Mouse (Mus musculus) midbrain, embryonic 13.5 days (tissue): ENCODE results near the gene Tnik. TPM values are rescaled to one million over a fixed set of nuclear protein-coding genes. Genes with fewer than 3 reads are reported as not detected.

Experiments used
- ATAC-seq: fragments of 200-750 bp; cut with Nextera tagmentation; 2 replicates; pipeline ENCODE4 v1.8.0; 2017; ENCODE audit warnings: mild to moderate bottlenecking, moderate TSS enrichment, moderate library complexity
- H3K27ac ChIP-seq: fragments of 300-500 bp; sonication (generic); 2 replicates; pipeline ENCODE4 v1.5.1; 2015; ENCODE audit warnings: inconsistent platforms, mild to moderate bottlenecking, moderate library complexity
- H3K27me3 ChIP-seq: fragments of 300-500 bp; sonication (generic); 2 replicates; pipeline ENCODE4 v1.6.1; 2015; ENCODE audit warnings: mild to moderate bottlenecking, inconsistent platforms
- H3K36me3 ChIP-seq: fragments of 300-500 bp; sonication (generic); 2 replicates; pipeline ENCODE4 v1.6.1; 2015; ENCODE audit warnings: mild to moderate bottlenecking, inconsistent platforms
- H3K4me1 ChIP-seq: fragments of 300-500 bp; sonication (generic); replicated peaks from 2 replicates; pipeline ENCODE4 v1.6.1; 2015; ENCODE audit warnings: inconsistent platforms
- H3K4me2 ChIP-seq: fragments of 300-500 bp; sonication (generic); replicated peaks from 2 replicates; pipeline ENCODE4 v1.6.1; 2015; ENCODE audit warnings: moderate library complexity, mild to moderate bottlenecking, inconsistent platforms
- H3K4me3 ChIP-seq: fragments of 300-500 bp; sonication (generic); replicated peaks from 2 replicates; pipeline ENCODE4 v1.5.1; 2015; ENCODE audit warnings: mild to moderate bottlenecking, inconsistent platforms
- H3K9ac ChIP-seq: fragments of 300-500 bp; sonication (generic); replicated peaks from 2 replicates; pipeline ENCODE4 v1.6.1; 2015; ENCODE audit warnings: mild to moderate bottlenecking, inconsistent platforms
- H3K9me3 ChIP-seq: fragments of 300-500 bp; sonication (generic); 2 replicates; pipeline ENCODE4 v1.6.1; 2016; ENCODE audit warnings: mild to moderate bottlenecking, inconsistent platforms
- WGBS: fragments of 180-500 bp; shearing (Covaris S2); methylation state at CpG from one replicate; pipeline ENCODE4 v1.1.7; 2015; 5-methylcytosine and 5-hydroxymethylcytosine counted together
- polyA plus RNA-seq: library from polyadenylated mRNA; unstranded; fragments of >200 nt; fragmentation: Nextera tagmentation; extraction: Ambion mirVana; gene quantifications from 2 replicates; pipeline ENCODE4 v1.2.1, GENCODE M21; 2015

Tnik gene
- polyA plus RNA-seq, 1 experiment from 2014 or later, result 71.2 TPM

DNA sequence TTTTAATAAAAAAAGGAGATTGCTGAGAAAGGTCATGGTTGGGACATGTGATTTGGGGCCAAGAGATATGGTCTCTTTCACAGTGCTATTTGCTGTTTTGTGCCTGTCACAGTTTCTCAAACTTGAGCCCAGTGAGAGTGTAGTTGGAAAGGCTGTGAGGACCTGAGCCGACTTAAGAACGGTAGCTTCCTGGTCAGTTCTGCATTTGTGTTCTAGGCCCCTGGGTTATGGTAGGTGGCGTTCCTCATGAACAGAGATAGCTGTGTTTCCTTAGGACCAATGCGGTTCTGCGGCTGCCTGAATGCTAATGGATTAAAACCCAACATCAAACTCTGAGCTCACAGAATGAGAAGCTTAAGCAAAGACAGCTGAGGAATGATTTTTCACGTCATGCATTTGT, 98.0 kb downstream of the Tnik start:
- WGBS, result 86% methylated on average over 6 of the region's 6 CpGs
- no peaks in the 10 kb centered on the region for H3K27me3 ChIP-seq
- H3K27ac ChIP-seq, result no peak overlapping the region
- peaks cover 7% of the 10 kb centered on the region for H3K36me3 ChIP-seq
- ATAC-seq, result no peak
- H3K9ac ChIP-seq, result no peak overlapping the region
- H3K4me3 ChIP-seq, result no peak overlapping the region
- 0 out of 2 replicates have a peak, but pooled peaks cover 5% of the 10 kb centered on the region for H3K9me3 ChIP-seq
- H3K4me2 ChIP-seq, result no peak overlapping the region
- H3K4me1 ChIP-seq, result no peaks in the 10 kb centered on the region

DNA sequence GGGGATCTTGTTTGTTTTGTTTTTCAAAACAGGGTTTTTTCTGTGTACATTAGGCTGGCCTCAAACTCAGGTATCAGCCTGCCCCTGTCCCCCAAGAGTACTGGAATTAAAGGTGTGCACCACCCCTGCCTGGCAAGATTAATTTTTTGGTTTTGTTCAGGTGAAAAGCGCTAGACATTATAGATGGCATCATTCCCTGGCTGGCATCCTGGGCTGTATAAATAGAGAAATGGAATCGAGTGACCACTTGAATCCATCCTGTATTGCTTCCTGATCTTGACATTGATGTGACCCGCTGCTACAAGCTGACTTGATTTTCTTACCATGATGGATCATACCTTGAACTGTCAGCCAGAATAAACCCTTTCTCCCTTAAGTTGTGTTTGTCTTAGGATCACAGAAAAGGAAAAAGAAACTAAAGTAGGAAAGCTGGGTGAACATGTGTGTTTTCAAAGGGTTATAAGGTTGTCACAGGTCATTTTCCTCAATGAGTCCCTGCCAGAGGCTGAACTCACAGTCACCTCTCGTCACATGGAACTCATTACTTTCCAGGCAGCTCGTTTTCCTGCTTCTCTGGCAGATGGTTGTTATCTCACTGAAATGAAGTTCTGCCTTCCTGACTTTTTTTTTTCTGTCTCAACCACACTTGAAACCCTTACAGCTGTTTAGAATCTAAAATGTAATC, 100.6 kb downstream of the Tnik start:
- Histone ChIP-seq H3K9ac (no peak overlapping the region), H3K4me2 (no peak overlapping the region), H3K27me3 (no peaks in the 10 kb centered on the region), H3K4me3 (no peak overlapping the region), H3K9me3 (0 out of 2 replicates have a peak, but pooled peaks cover 5% of the 10 kb centered on the region), H3K27ac (no peak overlapping the region), H3K36me3 (peaks cover 7% of the 10 kb centered on the region), H3K4me1 (no peaks in the 10 kb centered on the region)
- ATAC-seq, result no peak
- 79% methylated on average over 5 of the region's 5 CpGs for WGBS

DNA sequence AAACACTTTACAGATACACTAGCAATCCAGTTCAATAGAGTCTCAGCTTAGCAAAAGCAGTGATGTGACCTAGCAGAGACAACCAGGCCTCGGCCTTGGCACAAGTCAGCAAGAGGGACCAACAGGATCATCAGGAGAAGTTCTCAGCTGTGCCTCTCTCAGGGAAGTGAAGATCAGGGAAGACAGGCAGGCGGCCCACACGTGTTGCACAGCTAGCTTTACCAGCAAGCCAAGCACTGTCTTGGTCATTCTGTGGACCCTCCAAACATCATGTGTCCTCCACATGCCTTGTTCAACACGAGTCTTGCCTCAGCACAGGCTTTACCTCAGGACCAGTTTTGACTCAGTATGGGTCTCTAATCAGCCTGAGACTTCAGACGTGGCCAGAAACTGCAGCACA, 105.7 kb downstream of the Tnik start:
- Histone ChIP-seq H3K4me3 (no peak overlapping the region), H3K27me3 (no peaks in the 10 kb centered on the region), H3K27ac (no peak overlapping the region), H3K4me1 (peaks cover 5% of the 10 kb centered on the region; the same call in 1 of the 2 replicates), H3K9me3 (no peaks in the 10 kb centered on the region), H3K4me2 (no peak overlapping the region), H3K9ac (no peak overlapping the region), H3K36me3 (no peaks in the 10 kb centered on the region)
- no peak for ATAC-seq
- 89% methylated on average over 5 of the region's 5 CpGs for WGBS

DNA sequence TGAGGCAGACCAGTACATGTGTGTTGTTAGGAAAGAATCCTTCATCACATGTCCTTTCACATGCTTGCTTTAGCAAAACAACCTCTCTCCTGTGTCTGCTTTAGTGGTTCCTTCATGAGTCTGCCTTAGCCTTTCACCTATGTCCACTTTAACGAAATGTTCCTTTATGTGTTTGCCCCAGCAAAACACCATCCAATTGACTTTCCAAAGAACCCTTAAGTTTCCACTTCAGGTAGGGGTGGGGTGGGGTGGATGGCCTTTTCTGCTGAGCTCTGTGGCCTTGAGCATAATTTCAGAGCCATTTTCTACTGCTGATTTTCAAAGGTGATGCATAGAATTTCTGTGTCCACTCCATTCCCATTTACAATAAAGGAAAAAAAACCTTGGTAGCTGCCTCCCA, 106.3 kb downstream of the Tnik start:
- H3K9ac ChIP-seq, result no peak overlapping the region
- H3K4me2 ChIP-seq, result no peak overlapping the region
- peaks cover 5% of the 10 kb centered on the region; the same call in 1 of the 2 replicates for H3K4me1 ChIP-seq
- no peak overlapping the region for H3K27ac ChIP-seq
- no peaks in the 10 kb centered on the region for H3K9me3 ChIP-seq
- ATAC-seq, result no peak
- no peaks in the 10 kb centered on the region for H3K36me3 ChIP-seq
- no peak overlapping the region for H3K4me3 ChIP-seq
- 93% methylated on average over 1 of the region's 1 CpGs for WGBS
- no peaks in the 10 kb centered on the region for H3K27me3 ChIP-seq

DNA sequence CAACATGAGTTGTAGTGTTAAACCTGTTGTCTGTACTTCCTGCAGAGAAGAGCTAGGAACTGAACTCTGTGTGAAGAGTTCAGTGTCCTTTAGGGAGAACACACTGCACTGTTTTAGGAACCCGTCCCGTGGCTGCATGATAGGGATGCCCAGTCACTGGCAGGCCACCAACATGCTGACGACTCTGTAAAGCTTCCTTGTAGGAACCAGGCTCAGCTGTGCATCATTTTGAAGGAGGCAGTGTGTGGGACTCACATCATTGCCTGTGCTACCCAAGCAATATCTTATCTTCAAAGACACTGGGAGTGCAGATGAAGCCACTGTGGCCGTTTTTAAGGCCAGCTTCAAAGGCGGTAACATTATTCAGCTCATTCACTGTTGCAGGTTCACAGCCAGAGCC, 106.7 kb downstream of the Tnik start:
- H3K27ac ChIP-seq, result no peak overlapping the region
- no peak overlapping the region for H3K4me2 ChIP-seq
- H3K36me3 ChIP-seq, result no peaks in the 10 kb centered on the region
- no peak overlapping the region for H3K4me3 ChIP-seq
- peaks cover 5% of the 10 kb centered on the region; the same call in 1 of the 2 replicates for H3K4me1 ChIP-seq
- H3K27me3 ChIP-seq, result no peaks in the 10 kb centered on the region
- no peak overlapping the region for H3K9ac ChIP-seq
- ATAC-seq, result no peak
- H3K9me3 ChIP-seq, result no peaks in the 10 kb centered on the region
- WGBS, result 83% methylated on average over 5 of the region's 5 CpGs

DNA sequence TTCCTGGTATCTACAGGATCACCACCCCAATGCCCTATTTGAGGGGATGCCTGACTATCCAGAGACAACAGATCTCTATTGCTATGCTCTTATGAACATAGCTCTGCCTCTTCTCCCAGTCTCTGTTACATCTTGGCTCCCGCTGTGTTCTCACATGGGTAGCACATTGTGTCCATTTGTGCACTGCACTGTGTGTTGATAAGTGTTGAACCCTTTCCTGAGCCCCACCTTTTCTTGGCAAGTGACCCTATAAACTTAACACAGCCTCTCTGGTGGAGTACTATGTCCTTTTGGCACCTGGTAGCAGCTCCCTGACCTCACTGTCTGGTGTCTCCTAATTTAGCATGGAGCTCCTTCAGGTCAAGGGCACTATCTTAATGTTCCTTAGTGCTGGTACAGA, 108.6 kb downstream of the Tnik start:
- peaks cover 5% of the 10 kb centered on the region; the same call in 1 of the 2 replicates for H3K4me1 ChIP-seq
- H3K9me3 ChIP-seq, result no peaks in the 10 kb centered on the region
- ATAC-seq, result no peak

DNA sequence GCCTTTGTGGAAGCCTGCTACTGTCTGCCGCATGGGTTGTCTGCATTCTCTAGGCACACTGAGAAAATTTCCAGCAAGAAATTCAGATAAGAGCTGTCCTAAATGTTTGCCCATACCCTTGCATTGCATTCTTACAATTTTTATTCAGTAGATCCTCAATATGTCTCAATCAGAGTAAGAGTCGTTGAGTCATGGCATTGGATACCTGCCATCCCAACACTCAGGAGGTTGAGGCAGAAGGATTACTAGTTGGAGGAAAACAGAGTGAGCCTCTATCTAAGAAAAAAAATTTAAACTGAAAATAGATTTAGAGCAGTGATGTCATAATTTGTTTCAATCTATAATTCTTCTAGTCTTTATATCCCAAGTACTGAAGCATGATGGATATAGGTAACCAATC, 109.4 kb downstream of the Tnik start:
- 95% methylated on average over 2 of the region's 2 CpGs for WGBS

More for the DNA sequence above, 108.6 kb downstream of the Tnik start:
- 88% methylated on average over 1 of the region's 1 CpGs for WGBS
- Histone ChIP-seq H3K27me3 (no peaks in the 10 kb centered on the region), H3K9ac (no peak overlapping the region), H3K27ac (no peak overlapping the region), H3K36me3 (no peaks in the 10 kb centered on the region), H3K4me3 (no peak overlapping the region), H3K4me2 (no peak overlapping the region)

DNA sequence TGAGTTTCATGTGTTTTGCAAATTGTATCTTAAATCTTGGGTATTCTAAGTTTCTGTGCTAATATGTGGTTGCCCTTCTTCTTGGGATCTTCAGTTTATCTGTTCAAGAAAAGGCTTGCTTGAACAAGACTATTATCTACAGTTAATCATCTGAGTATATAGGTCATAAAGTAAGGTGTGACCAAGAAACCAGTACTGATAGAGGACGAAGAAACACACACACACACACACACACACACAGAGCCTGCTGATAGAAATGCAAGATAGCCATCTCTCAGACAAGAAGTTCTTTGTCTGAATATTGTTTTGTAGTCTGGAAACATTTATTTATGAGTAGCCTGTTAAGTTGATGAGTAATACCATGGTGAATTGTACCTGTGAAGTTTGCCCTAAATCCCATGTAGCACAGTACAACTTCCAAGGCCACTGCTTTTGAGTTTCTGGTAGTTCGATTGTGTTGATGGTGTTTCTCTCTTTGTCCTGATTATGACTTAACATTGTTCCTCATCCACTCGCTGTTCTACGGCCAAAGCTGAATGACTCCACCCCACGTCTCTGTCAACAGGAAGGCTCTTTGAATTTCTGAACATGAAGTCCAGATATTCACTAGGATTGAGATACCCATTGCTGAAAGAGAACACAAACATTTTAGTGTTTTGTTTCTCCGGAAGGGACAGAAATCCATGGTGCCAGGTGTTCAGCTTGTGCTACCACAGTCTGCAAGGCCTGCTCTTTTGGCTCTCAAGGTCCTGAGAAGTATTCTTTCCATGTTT, 111.9 kb downstream of the Tnik start:
- 91% methylated on average over 6 of the region's 6 CpGs for WGBS
- Histone ChIP-seq H3K4me2 (no peak overlapping the region), H3K4me1 (peaks cover 6% of the 10 kb centered on the region; the same call in 1 of the 2 replicates), H3K27me3 (no peaks in the 10 kb centered on the region), H3K9me3 (no peaks in the 10 kb centered on the region), H3K36me3 (no peaks in the 10 kb centered on the region), H3K4me3 (no peak overlapping the region), H3K9ac (no peak overlapping the region), H3K27ac (no peak overlapping the region)
- ATAC-seq, result no peak

More for the DNA sequence above, 109.4 kb downstream of the Tnik start:
- H3K36me3 ChIP-seq, result no peaks in the 10 kb centered on the region
- no peak overlapping the region for H3K4me2 ChIP-seq
- H3K4me1 ChIP-seq, result peaks cover 5% of the 10 kb centered on the region; the same call in 1 of the 2 replicates
- H3K4me3 ChIP-seq, result no peak overlapping the region
- no peaks in the 10 kb centered on the region for H3K27me3 ChIP-seq
- no peaks in the 10 kb centered on the region for H3K9me3 ChIP-seq
- ATAC-seq, result no peak
- no peak overlapping the region for H3K27ac ChIP-seq
- H3K9ac ChIP-seq, result no peak overlapping the region

DNA sequence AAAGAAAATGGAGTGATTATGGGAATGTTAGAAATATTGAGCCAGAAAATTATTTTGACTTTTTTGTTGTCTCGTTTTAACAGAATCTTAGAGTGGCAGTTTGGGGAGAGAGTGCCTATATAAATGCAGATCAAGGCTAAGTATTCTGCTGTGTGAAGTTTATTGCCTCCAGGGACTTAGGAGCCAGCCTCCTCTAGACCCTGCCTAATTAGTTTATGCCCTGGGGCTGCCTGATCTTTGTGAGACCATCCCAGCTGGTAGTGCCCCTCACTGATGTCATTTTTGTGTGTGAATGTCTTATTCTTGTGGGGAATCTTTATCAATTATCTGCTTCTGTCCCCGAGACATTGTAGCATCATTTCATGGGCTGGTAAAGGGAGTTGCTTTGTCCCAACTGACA, 117.2 kb downstream of the Tnik start:
- Histone ChIP-seq H3K4me1 (peaks cover 48% of the 10 kb centered on the region), H3K4me3 (no peak overlapping the region), H3K27me3 (no peaks in the 10 kb centered on the region), H3K36me3 (no peaks in the 10 kb centered on the region), H3K9me3 (no peaks in the 10 kb centered on the region), H3K27ac (no peak overlapping the region), H3K4me2 (no peak overlapping the region), H3K9ac (no peak overlapping the region)
- WGBS, result 31% methylated on average over 2 of the region's 2 CpGs
- ATAC-seq, result peak; percentile 72

DNA sequence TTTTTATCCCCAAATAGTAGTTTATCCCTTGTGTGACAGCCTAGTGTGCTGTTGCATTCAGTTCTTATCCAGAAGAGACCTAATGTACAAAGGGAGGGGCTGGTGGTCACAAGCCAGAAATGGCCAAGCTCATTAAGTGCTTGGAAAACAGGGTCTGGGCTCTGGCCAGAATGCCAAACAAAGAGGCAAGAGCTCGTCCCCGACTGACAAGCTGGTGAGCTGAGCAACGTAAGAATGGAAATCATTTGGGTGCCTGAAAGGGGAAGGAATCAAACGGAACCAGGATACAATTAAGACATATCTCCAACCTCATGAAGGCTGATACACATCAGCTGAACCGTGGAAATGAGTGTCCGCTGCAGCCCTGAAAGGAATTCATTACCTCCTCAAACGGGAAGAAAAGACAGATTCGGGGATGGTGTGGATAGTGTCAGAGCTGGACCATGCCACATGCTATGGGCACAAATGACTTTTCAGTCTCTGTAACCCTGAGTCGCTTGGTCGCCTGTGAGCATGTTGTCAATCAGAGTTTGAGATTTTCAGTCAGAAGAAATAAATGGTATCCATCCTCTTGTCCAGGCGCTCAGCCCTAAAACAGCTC, 120.6 kb downstream of the Tnik start:
- H3K4me1 ChIP-seq, result peaks cover 49% of the 10 kb centered on the region
- H3K27ac ChIP-seq, result peak overlapping the region; percentile 51
- WGBS, result 37% methylated on average over 11 of the region's 11 CpGs
- peak; percentile 62; the same call in 1 of the 2 replicates for ATAC-seq
- H3K4me3 ChIP-seq, result no peak overlapping the region
- no peak overlapping the region for H3K4me2 ChIP-seq
- H3K9ac ChIP-seq, result no peak overlapping the region
- H3K36me3 ChIP-seq, result no peaks in the 10 kb centered on the region
- no peaks in the 10 kb centered on the region for H3K27me3 ChIP-seq
- 0 out of 2 replicates have a peak, but pooled peaks cover under 1% of the 10 kb centered on the region for H3K9me3 ChIP-seq

DNA sequence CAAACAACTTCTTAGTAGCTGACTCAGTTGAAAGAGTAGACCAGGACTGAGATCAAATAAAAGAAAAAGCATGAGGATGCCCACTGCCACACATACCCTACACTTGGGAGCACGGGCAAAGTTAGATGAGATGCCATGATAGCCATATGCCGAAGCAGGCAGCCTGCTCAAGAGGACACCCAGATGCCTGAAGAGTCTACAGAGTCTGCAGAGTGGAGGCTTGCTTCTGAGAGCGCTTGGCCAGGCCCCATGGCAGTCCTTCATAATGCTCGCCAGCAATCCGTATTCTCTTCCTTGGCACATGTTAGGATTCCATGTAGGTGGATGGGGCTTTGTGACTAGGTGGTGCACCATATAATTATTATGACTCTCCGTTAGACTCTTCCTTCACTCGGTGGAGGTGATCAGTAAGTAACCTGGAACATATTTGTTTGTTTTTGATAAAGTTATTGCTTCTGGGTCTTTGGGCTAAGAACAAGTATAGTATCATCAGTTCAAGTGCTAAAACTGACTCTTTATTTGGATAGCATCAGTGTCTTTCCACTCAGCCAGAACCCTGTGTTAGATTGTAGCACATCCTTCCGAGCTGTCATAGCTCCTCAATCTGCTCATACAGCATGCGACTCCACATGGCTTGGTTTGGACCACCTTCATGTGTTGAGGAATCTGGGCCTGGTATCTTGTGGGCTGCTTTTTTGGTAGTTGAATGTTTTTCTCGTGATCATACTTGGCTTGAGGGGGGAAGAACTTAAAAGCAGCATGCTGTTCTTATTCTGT, 122.4 kb downstream of the Tnik start:
- no peak overlapping the region for H3K4me3 ChIP-seq
- no peak overlapping the region for H3K4me2 ChIP-seq
- H3K9me3 ChIP-seq, result 0 out of 2 replicates have a peak, but pooled peaks cover 4% of the 10 kb centered on the region
- peaks cover 42% of the 10 kb centered on the region for H3K4me1 ChIP-seq
- H3K27ac ChIP-seq, result 0 out of 2 replicates have a peak overlapping the region, but pooled peaks have one; percentile 40
- no peaks in the 10 kb centered on the region for H3K36me3 ChIP-seq
- no peak for ATAC-seq
- 94% methylated on average over 10 of the region's 10 CpGs for WGBS
- H3K27me3 ChIP-seq, result no peaks in the 10 kb centered on the region
- no peak overlapping the region for H3K9ac ChIP-seq
